Mouse (Mus musculus): ENCODE measurements around the gene Megf8.

DNA sequence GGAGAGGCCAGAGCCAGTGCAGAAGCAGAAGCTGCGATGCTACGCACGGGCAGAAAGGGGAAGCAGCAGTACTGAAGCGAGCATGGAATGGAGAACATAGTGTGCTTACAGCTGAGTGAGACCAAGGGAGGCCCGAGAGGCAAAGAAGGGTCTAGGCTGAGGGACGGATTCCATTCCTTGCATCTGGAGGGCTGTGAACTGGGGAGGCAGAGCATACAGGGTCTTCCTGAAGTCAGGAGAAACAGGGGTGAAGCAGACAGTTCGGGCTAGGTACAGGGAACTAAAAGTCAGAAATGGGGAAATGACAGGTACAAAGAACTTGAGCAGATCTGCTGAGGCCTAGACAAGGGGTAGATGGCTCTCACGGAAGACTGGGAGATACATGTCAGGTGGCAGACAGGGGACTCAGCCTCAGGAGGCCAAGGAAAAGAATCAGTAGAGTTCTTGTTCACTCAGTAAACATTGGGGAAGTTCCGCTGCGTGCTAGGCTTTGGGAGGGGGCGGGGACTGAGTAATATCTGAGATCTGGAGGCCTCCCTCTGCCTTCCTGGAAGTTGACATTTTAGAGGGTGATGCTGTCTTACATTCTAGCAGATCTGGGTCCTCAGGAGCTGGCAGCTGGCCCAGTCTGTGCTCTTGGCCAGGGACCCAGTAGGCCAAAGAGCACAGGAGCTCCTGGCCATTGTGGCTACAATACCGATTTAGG lies 69.0 kb downstream of the Megf8 start:
- TF ChIP-seq CTCF (IDR thresholded peaks at IDR 0.05; ENCODE audit: insufficient read depth, low read depth, low read length), result no peak
- no peak for TF ChIP-seq POLR2A (IDR thresholded peaks at IDR 0.05; ENCODE audit: insufficient read depth, low read depth, low read length)

All from olfactory bulb, adult 2 months (tissue).